Mouse (Mus musculus): Measurements from ENCODE around the gene Fmnl2.

GRCm38 (mm10) chr2:52977921-52978675, 120.4 kb downstream of the Fmnl2 start:
- TF ChIP-seq GATA1 (IDR thresholded peaks at IDR 0.05; ENCODE audit: low read length) (no peak), TAL1 (IDR thresholded peaks at IDR 0.05; ENCODE audit: low read length) (no peak)
